7 mouse cellular contexts compared by ENCODE assay signal in genomic region chr19:5475069-5475714, GRCm38 (mm10). TPM values are rescaled to one million over a fixed set of nuclear protein-coding genes. Genes with fewer than 3 reads are reported as not detected.
DNase-seq lines count a peak whose midpoint lies in the region; ATAC-seq and TF ChIP-seq lines count a peak whose summit lies in the region.

No protein-coding gene starts in this region.

- H3K4me3 ChIP-seq in spleen, adult 2 months (ENCODE audit: extremely low read depth, insufficient read depth, insufficient read length): peak overlapping the region; percentile 38; the same call in 1 of the 2 replicates
- H3K4me3 ChIP-seq in embryonic facial prominence, embryonic 14.5 days (ENCODE audit: low read depth, low read length): peak overlapping the region; percentile 73
- peak overlapping the region; percentile 66 for H3K4me3 ChIP-seq in intestine, embryonic 14.5 days (ENCODE audit: low read depth, low read length)
- H3K4me3 ChIP-seq in neural tube, embryonic 13.5 days: peak overlapping the region; percentile 52

- 74% methylated on average over 13 of the region's 13 CpGs for WGBS in spleen, adult 2 months
- 15% methylated on average over 13 of the region's 13 CpGs for whole genome bisulfite sequencing in embryonic facial prominence, embryonic 14.5 days
- 13% methylated on average over 13 of the region's 13 CpGs for WGBS in intestine, embryonic 14.5 days
- 21% methylated on average over 13 of the region's 13 CpGs for WGBS in neural tube, embryonic 13.5 days

- peak overlapping the region; percentile 82 for H3K4me2 ChIP-seq in embryonic facial prominence, embryonic 14.5 days (ENCODE audit: low read depth, low read length)
- peak overlapping the region; percentile 76 for H3K4me2 ChIP-seq in intestine, embryonic 14.5 days (ENCODE audit: low read length)
- peak overlapping the region; percentile 83 for H3K4me2 ChIP-seq in neural tube, embryonic 13.5 days

- no peaks in the 10 kb centered on the region for H3K9me3 ChIP-seq in embryonic facial prominence, embryonic 14.5 days (ENCODE audit: control insufficient read depth, low read length)
- H3K9me3 ChIP-seq in intestine, embryonic 14.5 days (ENCODE audit: control insufficient read depth, low read length): no peaks in the 10 kb centered on the region
- H3K9me3 ChIP-seq in neural tube, embryonic 13.5 days: no peaks in the 10 kb centered on the region

- no peak for TF ChIP-seq POLR2A in spleen, adult 2 months (IDR thresholded peaks at IDR 0.05; ENCODE audit: low read depth, low read length)

- DNase-seq in spleen, adult 2 months (ENCODE audit: low read depth in 1 of 2, low spot score in 2 of 2): no peak
- no peak for DNase-seq in spleen, postnatal 4 days (ENCODE audit: low spot score in 2 of 2)
- DNase-seq in embryonic facial prominence, embryonic 14.5 days (ENCODE audit: low spot score): no peak
- DNase-seq in intestine, embryonic 14.5 days (ENCODE audit: low spot score): no peak
- no peak for DNase-seq in B cell, adult 2 months
- no peak for DNase-seq in right cerebral cortex, postnatal 36 days (ENCODE audit: low spot score in 2 of 2)

- H3K27ac ChIP-seq in spleen, adult 2 months (ENCODE audit: insufficient read depth, low read length): no peak overlapping the region; the same call in 1 of the 2 replicates
- peak overlapping the region; percentile 85 for H3K27ac ChIP-seq in embryonic facial prominence, embryonic 14.5 days (replicated peaks; ENCODE audit: low read depth, low read length)
- peak overlapping the region; percentile 90 for H3K27ac ChIP-seq in intestine, embryonic 14.5 days (ENCODE audit: low read depth)
- peak overlapping the region; percentile 74 for H3K27ac ChIP-seq in neural tube, embryonic 13.5 days (replicated peaks)

- H3K9ac ChIP-seq in embryonic facial prominence, embryonic 14.5 days (ENCODE audit: low read depth, low read length): peak overlapping the region; percentile 87
- peak overlapping the region; percentile 72 for H3K9ac ChIP-seq in intestine, embryonic 14.5 days (ENCODE audit: low read length)
- peak overlapping the region; percentile 72 for H3K9ac ChIP-seq in neural tube, embryonic 13.5 days

- H3K36me3 ChIP-seq in spleen, adult 2 months (ENCODE audit: control insufficient read depth, insufficient read depth, low read length): no peaks in the 10 kb centered on the region
- H3K36me3 ChIP-seq in embryonic facial prominence, embryonic 14.5 days (ENCODE audit: control insufficient read depth, insufficient read depth, low read length): peaks cover 40% of the 10 kb centered on the region
- peaks cover 33% of the 10 kb centered on the region for H3K36me3 ChIP-seq in intestine, embryonic 14.5 days (ENCODE audit: control insufficient read depth, insufficient read depth, low read length)
- peaks cover 18% of the 10 kb centered on the region; the same call in 1 of the 2 replicates for H3K36me3 ChIP-seq in neural tube, embryonic 13.5 days

- peaks cover 13% of the 10 kb centered on the region for H3K27me3 ChIP-seq in spleen, adult 2 months (ENCODE audit: control insufficient read depth, insufficient read depth, low read length)
- H3K27me3 ChIP-seq in embryonic facial prominence, embryonic 14.5 days (replicated peaks; ENCODE audit: control insufficient read depth, insufficient read depth, low read length): no peaks in the 10 kb centered on the region
- H3K27me3 ChIP-seq in intestine, embryonic 14.5 days (replicated peaks; ENCODE audit: control insufficient read depth, insufficient read depth, low read length): no peaks in the 10 kb centered on the region
- H3K27me3 ChIP-seq in neural tube, embryonic 13.5 days: no peaks in the 10 kb centered on the region

- TF ChIP-seq CTCF in spleen, adult 2 months (IDR thresholded peaks at IDR 0.05; ENCODE audit: extremely low read depth, insufficient read depth, insufficient read length, insufficient replicate concordance): no peak

- peaks cover 2% of the 10 kb centered on the region for H3K4me1 ChIP-seq in spleen, adult 2 months (ENCODE audit: control insufficient read depth, insufficient read depth, insufficient read length)
- peaks cover 10% of the 10 kb centered on the region for H3K4me1 ChIP-seq in embryonic facial prominence, embryonic 14.5 days (ENCODE audit: control insufficient read depth, insufficient read depth, low read length)
- 0 out of 2 replicates have a peak, but pooled peaks cover 9% of the 10 kb centered on the region for H3K4me1 ChIP-seq in intestine, embryonic 14.5 days (replicated peaks; ENCODE audit: control insufficient read depth, insufficient read depth, low read length)
- peaks cover 40% of the 10 kb centered on the region for H3K4me1 ChIP-seq in neural tube, embryonic 13.5 days (replicated peaks)

- ATAC-seq in embryonic facial prominence, embryonic 14.5 days (ENCODE audit: low read depth): no peak
- peak; percentile 7; the same call in 1 of the 2 replicates for ATAC-seq in intestine, embryonic 14.5 days (replicated peaks; ENCODE audit: low FRiP score, low TSS enrichment, low read depth)
- ATAC-seq in neural tube, embryonic 13.5 days (ENCODE audit: low read depth): peak; percentile 28; the same call in 1 of the 2 replicates

RNA-seq across cellular contexts. Expression of gene Efemp2, which starts 1.4 kb away (rescaled TPM):
- polyA plus RNA-seq in spleen, adult 2 months (2012; rRNA removed): 21.7 and 29.4 TPM in 2 replicates
- polyA plus RNA-seq in embryonic facial prominence, embryonic 14.5 days (2014; fragmentation: Nextera tagmentation; extraction: Ambion mirVana): 175 and 190 TPM in 2 replicates
- 136 and 151 TPM in 2 replicates for polyA plus RNA-seq in intestine, embryonic 14.5 days (2014; fragmentation: Nextera tagmentation; extraction: Ambion mirVana)
- polyA plus RNA-seq in neural tube, embryonic 13.5 days (2015; fragmentation: Nextera tagmentation; extraction: Ambion mirVana): 56.9 and 60.8 TPM in 2 replicates

RNA-seq across cellular contexts. Expression of gene Ctsw, which starts 6.9 kb away (rescaled TPM):
- polyA plus RNA-seq in spleen, adult 2 months (2012; rRNA removed): 27.6 and 34.3 TPM in 2 replicates
- polyA plus RNA-seq in embryonic facial prominence, embryonic 14.5 days (2014; fragmentation: Nextera tagmentation; extraction: Ambion mirVana): 0.85 and 1.5 TPM in 2 replicates
- 1.6 and 2.0 TPM in 2 replicates for polyA plus RNA-seq in intestine, embryonic 14.5 days (2014; fragmentation: Nextera tagmentation; extraction: Ambion mirVana)
- 3.2 and 5.6 TPM in 2 replicates for polyA plus RNA-seq in neural tube, embryonic 13.5 days (2015; fragmentation: Nextera tagmentation; extraction: Ambion mirVana)

RNA-seq across cellular contexts. Expression of gene Mus81, which starts 13.0 kb away (rescaled TPM):
- 41.5 and 53.9 TPM in 2 replicates for polyA plus RNA-seq in spleen, adult 2 months (2012; rRNA removed)
- 38.0 and 39.6 TPM in 2 replicates for polyA plus RNA-seq in embryonic facial prominence, embryonic 14.5 days (2014; fragmentation: Nextera tagmentation; extraction: Ambion mirVana)
- polyA plus RNA-seq in intestine, embryonic 14.5 days (2014; fragmentation: Nextera tagmentation; extraction: Ambion mirVana): 37.0 and 38.3 TPM in 2 replicates
- polyA plus RNA-seq in neural tube, embryonic 13.5 days (2015; fragmentation: Nextera tagmentation; extraction: Ambion mirVana): 40.4 and 43.2 TPM in 2 replicates

RNA-seq across cellular contexts. Expression of gene Fibp, which starts 14.8 kb away (rescaled TPM):
- polyA plus RNA-seq in spleen, adult 2 months (2012; rRNA removed): 80.4 and 131 TPM in 2 replicates
- polyA plus RNA-seq in embryonic facial prominence, embryonic 14.5 days (2014; fragmentation: Nextera tagmentation; extraction: Ambion mirVana): 75.0 and 99.0 TPM in 2 replicates
- polyA plus RNA-seq in intestine, embryonic 14.5 days (2014; fragmentation: Nextera tagmentation; extraction: Ambion mirVana): 111 and 112 TPM in 2 replicates
- polyA plus RNA-seq in neural tube, embryonic 13.5 days (2015; fragmentation: Nextera tagmentation; extraction: Ambion mirVana): 163 and 164 TPM in 2 replicates

RNA-seq across cellular contexts. Expression of gene Cfl1, which starts 15.1 kb away (rescaled TPM):
- 427 and 734 TPM in 2 replicates for polyA plus RNA-seq in spleen, adult 2 months (2012; rRNA removed)
- polyA plus RNA-seq in embryonic facial prominence, embryonic 14.5 days (2014; fragmentation: Nextera tagmentation; extraction: Ambion mirVana): 2,353 and 2,499 TPM in 2 replicates
- 2,844 and 3,105 TPM in 2 replicates for polyA plus RNA-seq in intestine, embryonic 14.5 days (2014; fragmentation: Nextera tagmentation; extraction: Ambion mirVana)
- 3,494 and 3,643 TPM in 2 replicates for polyA plus RNA-seq in neural tube, embryonic 13.5 days (2015; fragmentation: Nextera tagmentation; extraction: Ambion mirVana)
